Mouse (Mus musculus): ENCODE results near the gene Ecsit. TPM values are rescaled to one million over a fixed set of nuclear protein-coding genes. Genes with fewer than 3 reads are reported as not detected.

Gene Ecsit
- polyA plus RNA-seq (2014; fragmentation: Nextera tagmentation; extraction: Ambion mirVana): 31.2 and 31.5 TPM in 2 replicates

DNA sequence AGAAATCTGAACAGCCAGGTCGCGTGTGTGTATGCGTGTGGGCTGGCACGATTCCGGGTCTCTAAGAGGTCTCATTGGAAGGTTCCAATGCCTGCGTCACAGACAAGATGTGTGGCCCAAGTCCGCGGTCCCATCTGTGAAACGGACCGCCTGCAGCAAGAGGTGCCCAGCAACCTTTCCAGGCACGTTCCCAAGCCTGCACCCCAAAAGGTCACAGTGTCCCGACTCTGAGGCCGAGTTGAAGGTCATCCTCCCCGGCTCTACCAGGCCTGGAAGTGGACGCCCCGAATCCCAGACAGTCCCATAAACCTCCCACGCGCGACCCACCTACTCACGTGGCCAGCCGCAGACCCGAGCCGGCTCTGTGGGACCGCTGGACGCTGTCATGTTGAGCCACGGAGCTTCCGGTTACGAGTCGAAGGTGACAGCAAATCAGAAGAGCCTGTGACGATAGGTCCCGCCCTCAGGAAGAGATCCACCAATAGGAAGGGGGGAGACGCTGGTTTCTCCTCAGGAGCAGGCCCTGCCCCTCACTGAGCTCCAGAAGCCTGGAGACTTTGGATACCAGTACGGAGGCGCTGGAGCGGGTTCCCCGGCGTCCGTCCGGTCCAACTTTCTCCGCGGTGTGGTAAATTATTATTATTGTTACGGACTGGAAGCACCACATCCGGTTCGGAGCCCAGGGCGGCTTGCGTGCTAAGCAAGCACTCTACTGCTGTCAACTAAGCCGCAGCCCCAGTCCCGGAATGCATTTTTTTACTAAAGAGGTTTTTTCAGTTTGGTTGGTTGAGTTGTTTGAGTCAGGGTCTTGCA lies at the start of gene Ecsit:
Ecsit (minus strand) TSS at position 417 of the 813 bp plus-strand sequence.
- under 1% methylated on average over 48 of the region's 48 CpGs for WGBS
- Histone ChIP-seq H3K9me3 (ENCODE audit: control insufficient read depth, low read length) (no peaks in the 10 kb centered on the region), H3K4me3 (ENCODE audit: low read depth, low read length) (peak within 1 kb of the TSS; percentile 74), H3K27ac (ENCODE audit: low read depth, low read length) (peak within 1 kb of the TSS; percentile 35; the same call in 1 of the 2 replicates), H3K27me3 (ENCODE audit: control insufficient read depth, insufficient read depth, low read length) (no peaks in the 10 kb centered on the region), H3K9ac (ENCODE audit: low read length) (peak within 1 kb of the TSS; percentile 75), H3K4me1 (ENCODE audit: control insufficient read depth, insufficient read depth, low read length) (peaks cover 8% of the 10 kb centered on the region), H3K4me2 (peak within 1 kb of the TSS; percentile 81), H3K36me3 (ENCODE audit: control insufficient read depth, insufficient read depth, low read length) (no peaks in the 10 kb centered on the region)
- peak; percentile 98 for DNase-seq (ENCODE audit: low spot score, missing footprints)
- peak; percentile 100 for ATAC-seq (ENCODE audit: low FRiP score)

DNA sequence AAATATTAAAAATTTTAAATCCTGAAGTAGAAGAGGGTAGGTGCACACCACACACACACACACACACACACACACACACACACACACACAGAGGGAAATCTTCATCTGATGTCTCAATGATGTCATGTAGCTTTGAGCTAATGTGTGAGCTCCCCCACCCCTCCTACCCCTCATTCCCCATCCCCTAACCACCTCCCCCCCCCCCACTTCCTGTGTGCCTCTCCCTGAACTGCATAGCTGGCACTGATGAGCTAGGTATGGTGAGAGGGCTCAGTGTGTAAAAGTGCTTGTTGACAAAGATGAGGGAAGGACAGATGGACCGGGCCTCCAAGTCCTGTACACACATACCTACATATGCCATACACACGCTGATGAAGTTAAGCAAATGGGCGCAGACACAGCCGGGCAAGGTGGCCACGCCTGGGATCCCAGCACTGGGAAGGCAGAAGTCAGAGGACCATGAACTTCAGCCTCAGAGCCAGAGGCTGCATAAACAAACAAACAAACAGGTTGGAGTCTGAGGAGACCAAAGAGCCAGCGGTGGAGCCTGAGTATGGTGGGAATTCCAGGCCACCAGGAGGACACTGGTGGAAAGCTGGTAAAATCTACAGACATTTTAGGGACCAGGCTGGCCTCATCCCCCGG lies 49.1 kb upstream of the Ecsit start:
- 87% methylated on average over 7 of the region's 7 CpGs for WGBS
- H3K27me3 ChIP-seq (ENCODE audit: control insufficient read depth, insufficient read depth, low read length): peaks cover 15% of the 10 kb centered on the region

DNA sequence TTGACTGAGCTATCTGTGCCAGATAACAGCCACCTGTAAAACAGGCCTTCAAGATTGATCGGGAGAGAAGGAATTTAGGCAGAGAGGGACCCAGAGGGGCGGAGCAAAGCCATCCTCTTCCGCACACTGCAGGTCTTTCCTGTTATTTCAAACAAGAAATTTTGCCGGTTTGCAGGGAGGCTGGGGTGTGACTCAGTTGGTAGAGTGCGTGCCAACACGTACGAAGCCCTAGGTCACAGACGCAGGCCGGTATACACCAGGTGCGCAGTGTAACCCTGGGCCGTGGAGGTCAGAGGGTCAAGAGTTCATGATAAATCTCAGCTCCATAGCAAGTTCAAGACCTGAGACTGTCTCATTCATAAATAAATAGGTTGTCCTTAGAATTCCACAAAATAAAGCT lies 47.0 kb upstream of the Ecsit start:
- H3K9me3 ChIP-seq (ENCODE audit: control insufficient read depth, low read length): no peaks in the 10 kb centered on the region
- H3K9ac ChIP-seq (ENCODE audit: low read length): no peak overlapping the region
- no peak overlapping the region for H3K27ac ChIP-seq (ENCODE audit: low read depth, low read length)
- H3K36me3 ChIP-seq (ENCODE audit: control insufficient read depth, insufficient read depth, low read length): no peaks in the 10 kb centered on the region
- peak; percentile 47 for DNase-seq (ENCODE audit: low spot score, missing footprints)
- H3K27me3 ChIP-seq (ENCODE audit: control insufficient read depth, insufficient read depth, low read length): peaks cover 15% of the 10 kb centered on the region
- H3K4me3 ChIP-seq (ENCODE audit: low read depth, low read length): no peak overlapping the region
- H3K4me1 ChIP-seq (ENCODE audit: control insufficient read depth, insufficient read depth, low read length): peaks cover 4% of the 10 kb centered on the region; the same call in 1 of the 2 replicates
- WGBS: 50% methylated on average over 11 of the region's 11 CpGs
- H3K4me2 ChIP-seq: no peak overlapping the region
- ATAC-seq (ENCODE audit: low FRiP score): no peak

More for the DNA sequence above, 49.1 kb upstream of the Ecsit start:
- no peak overlapping the region for H3K27ac ChIP-seq (ENCODE audit: low read depth, low read length)
- H3K36me3 ChIP-seq (ENCODE audit: control insufficient read depth, insufficient read depth, low read length): no peaks in the 10 kb centered on the region
- no peaks in the 10 kb centered on the region for H3K9me3 ChIP-seq (ENCODE audit: control insufficient read depth, low read length)
- H3K4me3 ChIP-seq (ENCODE audit: low read depth, low read length): no peak overlapping the region
- H3K9ac ChIP-seq (ENCODE audit: low read length): no peak overlapping the region; the same call in 1 of the 2 replicates
- no peak for ATAC-seq (ENCODE audit: low FRiP score)
- H3K4me2 ChIP-seq: no peak overlapping the region
- no peak for DNase-seq (ENCODE audit: low spot score, missing footprints)
- peaks cover 7% of the 10 kb centered on the region; the same call in 1 of the 2 replicates for H3K4me1 ChIP-seq (ENCODE audit: control insufficient read depth, insufficient read depth, low read length)

DNA sequence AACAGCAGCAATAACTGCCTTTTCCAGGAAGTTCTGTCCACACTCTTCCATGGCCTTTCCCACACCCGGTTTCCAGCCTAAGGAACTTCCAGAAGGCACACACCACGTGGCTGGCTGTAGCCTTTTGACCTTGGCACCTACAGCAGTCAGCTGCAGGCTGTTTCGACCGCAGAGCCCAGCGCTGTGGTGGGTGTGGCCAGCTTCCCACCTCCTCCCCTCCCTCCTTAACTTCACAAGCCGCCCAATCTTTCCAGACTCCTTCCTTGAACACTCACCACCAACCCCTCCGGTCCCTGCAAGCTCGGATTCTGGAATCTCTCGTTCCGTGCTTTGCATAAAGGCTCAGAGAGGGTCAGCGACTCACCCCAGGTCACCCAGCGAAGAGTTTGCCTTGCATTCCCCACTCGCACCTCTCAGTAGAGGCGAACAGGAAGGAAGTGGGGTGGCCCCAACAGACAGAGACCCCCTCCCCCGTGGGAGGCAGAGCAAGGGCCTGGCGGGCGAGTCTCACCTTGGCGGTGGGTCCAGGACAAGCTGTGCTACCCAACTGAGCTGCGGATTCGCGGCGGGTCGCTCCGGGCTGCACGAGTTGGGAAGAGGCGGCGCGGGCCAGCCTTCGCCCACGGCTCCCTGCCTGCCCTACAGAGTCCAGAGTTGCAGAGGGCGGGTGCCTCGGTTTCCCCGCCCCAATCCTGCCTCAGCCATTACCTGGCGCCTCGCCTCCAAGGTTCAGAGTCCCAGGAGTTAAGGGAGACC lies 46.2 kb upstream of the Ecsit start:
- H3K27me3 ChIP-seq (ENCODE audit: control insufficient read depth, insufficient read depth, low read length): peaks cover 15% of the 10 kb centered on the region
- no peaks in the 10 kb centered on the region for H3K4me1 ChIP-seq (ENCODE audit: control insufficient read depth, insufficient read depth, low read length)
- peak; percentile 82 for DNase-seq (ENCODE audit: low spot score, missing footprints)
- no peaks in the 10 kb centered on the region for H3K36me3 ChIP-seq (ENCODE audit: control insufficient read depth, insufficient read depth, low read length)
- whole genome bisulfite sequencing: 2% methylated on average over 35 of the region's 35 CpGs
- 0 out of 2 replicates have a peak, but pooled peaks have one; percentile 24 for ATAC-seq (ENCODE audit: low FRiP score)
- H3K4me3 ChIP-seq (ENCODE audit: low read depth, low read length): peak overlapping the region; percentile 20
- no peaks in the 10 kb centered on the region for H3K9me3 ChIP-seq (ENCODE audit: control insufficient read depth, low read length)
- peak overlapping the region; percentile 39 for H3K4me2 ChIP-seq
- H3K27ac ChIP-seq (ENCODE audit: low read depth, low read length): no peak overlapping the region
- 0 out of 2 replicates have a peak overlapping the region, but pooled peaks have one; percentile 16 for H3K9ac ChIP-seq (ENCODE audit: low read length)

DNA sequence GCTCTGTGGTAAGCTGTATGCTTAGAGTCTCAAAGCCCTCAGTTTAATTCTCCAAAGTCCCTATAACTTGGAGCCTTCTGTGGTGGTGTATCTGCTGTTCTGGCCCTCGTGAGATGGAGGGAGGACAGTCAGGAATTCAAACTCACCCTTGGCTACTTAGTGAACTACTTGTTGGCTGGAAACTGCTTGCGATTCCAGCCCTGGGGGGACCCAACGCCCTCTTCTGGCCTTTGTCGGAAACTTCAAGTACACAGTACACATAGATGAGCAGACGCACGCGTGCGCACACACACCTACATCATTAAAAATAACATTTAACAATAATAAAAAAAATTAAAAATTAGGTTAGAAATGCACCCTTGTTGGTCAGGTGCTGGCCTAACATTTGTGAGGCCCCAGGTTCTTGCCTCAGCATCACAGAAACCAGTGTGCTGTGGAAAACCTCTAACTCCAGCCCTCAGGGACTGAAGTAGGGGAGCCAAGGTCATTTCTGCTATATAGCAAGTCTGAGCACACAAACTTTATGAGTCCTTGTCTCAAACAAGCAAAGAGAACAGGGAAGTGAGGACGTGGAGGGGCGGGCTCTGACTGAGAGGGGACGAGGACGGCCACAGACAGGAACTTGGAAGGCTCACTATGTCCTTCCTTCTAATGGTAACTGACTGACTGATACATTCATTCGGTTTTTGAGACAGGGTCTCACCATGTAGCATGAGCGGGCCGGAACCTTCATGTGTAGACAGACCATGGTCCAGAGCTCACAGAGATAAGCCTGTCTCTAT lies 40.2 kb upstream of the Ecsit start:
- DNase-seq (ENCODE audit: low spot score, missing footprints) (peak; percentile 37), ATAC-seq (ENCODE audit: low FRiP score) (no peak)
- Histone ChIP-seq H3K4me2 (no peak overlapping the region), H3K4me3 (ENCODE audit: low read depth, low read length) (no peak overlapping the region), H3K9ac (ENCODE audit: low read length) (no peak overlapping the region), H3K4me1 (ENCODE audit: control insufficient read depth, insufficient read depth, low read length) (no peaks in the 10 kb centered on the region), H3K27me3 (ENCODE audit: control insufficient read depth, insufficient read depth, low read length) (peaks cover 2% of the 10 kb centered on the region; the same call in 1 of the 2 replicates), H3K36me3 (ENCODE audit: control insufficient read depth, insufficient read depth, low read length) (no peaks in the 10 kb centered on the region), H3K27ac (ENCODE audit: low read depth, low read length) (no peak overlapping the region), H3K9me3 (ENCODE audit: control insufficient read depth, low read length) (no peaks in the 10 kb centered on the region)
- WGBS: 88% methylated on average over 15 of the region's 15 CpGs

DNA sequence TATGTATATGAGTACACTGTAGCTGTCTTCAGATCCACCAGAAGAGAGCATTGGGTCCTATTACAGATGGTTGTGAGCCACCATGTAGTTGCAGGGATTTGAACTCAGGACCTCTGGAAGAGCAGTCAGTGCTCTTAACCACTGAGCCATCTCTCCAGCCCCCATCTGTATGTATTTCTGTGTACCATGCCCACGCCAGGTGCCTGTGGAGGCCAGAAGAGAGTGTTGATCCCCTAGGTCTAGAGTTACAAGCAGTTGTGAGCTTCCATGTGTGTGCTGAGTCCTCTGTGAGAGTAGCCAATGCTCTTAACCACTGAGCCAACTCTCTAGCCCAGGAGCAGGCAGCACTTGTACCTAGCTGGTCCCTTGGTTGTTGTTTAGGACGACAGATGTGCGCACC lies 38.9 kb upstream of the Ecsit start:
- H3K27me3 ChIP-seq (ENCODE audit: control insufficient read depth, insufficient read depth, low read length): no peaks in the 10 kb centered on the region
- H3K4me3 ChIP-seq (ENCODE audit: low read depth, low read length): no peak overlapping the region
- ATAC-seq (ENCODE audit: low FRiP score) (no peak), DNase-seq (ENCODE audit: low spot score, missing footprints) (peak; percentile 77)
- no peaks in the 10 kb centered on the region for H3K36me3 ChIP-seq (ENCODE audit: control insufficient read depth, insufficient read depth, low read length)
- H3K27ac ChIP-seq (ENCODE audit: low read depth, low read length): no peak overlapping the region
- no peaks in the 10 kb centered on the region for H3K9me3 ChIP-seq (ENCODE audit: control insufficient read depth, low read length)
- H3K9ac ChIP-seq (ENCODE audit: low read length): no peak overlapping the region
- no peaks in the 10 kb centered on the region for H3K4me1 ChIP-seq (ENCODE audit: control insufficient read depth, insufficient read depth, low read length)
- H3K4me2 ChIP-seq: no peak overlapping the region
- WGBS: 87% methylated on average over 3 of the region's 3 CpGs

DNA sequence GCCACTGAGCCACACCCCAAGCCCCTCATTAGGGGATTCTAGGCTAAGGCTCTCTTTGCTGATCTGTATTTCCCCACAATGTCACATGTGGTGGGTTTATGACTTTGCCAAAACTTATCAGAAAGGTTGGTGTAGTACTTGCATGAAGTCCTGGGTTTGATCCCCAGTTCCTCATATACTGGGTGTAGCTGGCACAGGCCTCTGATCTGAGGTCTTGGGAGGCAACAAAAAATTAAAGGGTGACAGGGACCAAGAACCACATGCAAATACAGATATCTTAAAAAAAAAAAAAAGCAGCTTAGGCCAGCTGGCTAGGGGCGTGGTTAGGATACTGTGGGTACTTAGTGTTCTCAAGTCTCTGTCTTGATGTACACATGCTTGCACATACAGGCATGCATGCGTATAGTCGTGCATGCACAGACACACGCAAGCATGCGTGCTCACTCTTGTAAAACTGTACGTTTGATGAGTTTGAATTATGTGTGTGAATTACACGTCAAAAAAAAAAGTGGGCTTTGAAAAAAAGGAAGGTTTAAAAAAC lies 37.9 kb upstream of the Ecsit start:
- 85% methylated on average over 7 of the region's 7 CpGs for WGBS
- Histone ChIP-seq H3K27ac (ENCODE audit: low read depth, low read length) (no peak overlapping the region), H3K27me3 (ENCODE audit: control insufficient read depth, insufficient read depth, low read length) (no peaks in the 10 kb centered on the region), H3K4me2 (no peak overlapping the region), H3K36me3 (ENCODE audit: control insufficient read depth, insufficient read depth, low read length) (no peaks in the 10 kb centered on the region), H3K4me1 (ENCODE audit: control insufficient read depth, insufficient read depth, low read length) (no peaks in the 10 kb centered on the region), H3K9me3 (ENCODE audit: control insufficient read depth, low read length) (no peaks in the 10 kb centered on the region), H3K4me3 (ENCODE audit: low read depth, low read length) (no peak overlapping the region), H3K9ac (ENCODE audit: low read length) (no peak overlapping the region)
- DNase-seq (ENCODE audit: low spot score, missing footprints) (peak; percentile 26), ATAC-seq (ENCODE audit: low FRiP score) (no peak)

DNA sequence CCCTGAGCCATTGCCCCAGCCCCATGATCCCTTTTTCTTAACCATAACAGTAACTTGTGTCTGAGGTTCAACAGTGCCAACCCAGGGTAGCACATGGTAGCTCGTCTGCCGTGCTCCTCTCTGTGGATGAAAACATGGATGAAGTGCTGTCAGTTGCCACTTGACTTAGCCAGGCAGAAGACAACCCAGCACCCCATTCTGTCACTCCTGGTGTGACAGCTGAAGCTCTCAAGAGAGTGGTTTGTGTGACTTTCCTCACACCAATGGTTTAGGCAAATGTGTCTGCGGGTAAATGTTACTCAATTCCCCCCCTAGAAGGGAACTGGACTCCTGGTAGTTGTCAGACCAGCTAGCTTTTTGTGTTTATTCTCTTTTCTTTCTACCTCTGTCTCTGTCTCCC lies 36.8 kb upstream of the Ecsit start:
- Histone ChIP-seq H3K4me2 (no peak overlapping the region), H3K9me3 (ENCODE audit: control insufficient read depth, low read length) (no peaks in the 10 kb centered on the region), H3K4me3 (ENCODE audit: low read depth, low read length) (no peak overlapping the region), H3K36me3 (ENCODE audit: control insufficient read depth, insufficient read depth, low read length) (no peaks in the 10 kb centered on the region), H3K27me3 (ENCODE audit: control insufficient read depth, insufficient read depth, low read length) (no peaks in the 10 kb centered on the region), H3K9ac (ENCODE audit: low read length) (no peak overlapping the region), H3K27ac (ENCODE audit: low read depth, low read length) (no peak overlapping the region), H3K4me1 (ENCODE audit: control insufficient read depth, insufficient read depth, low read length) (peaks cover 3% of the 10 kb centered on the region; the same call in 1 of the 2 replicates)
- DNase-seq (ENCODE audit: low spot score, missing footprints) (no peak), ATAC-seq (ENCODE audit: low FRiP score) (no peak)
- WGBS: 86% methylated on average over 3 of the region's 3 CpGs
